Mouse (Mus musculus) limb, embryonic 10.5 days (tissue): Measurements from ENCODE around the gene Pstk. TPM values are rescaled to one million over a fixed set of nuclear protein-coding genes. Genes with fewer than 3 reads are reported as not detected.

Experiments
- DNase-seq: peaks from one replicate; pipeline ENCODE4 v3.0.0-alpha.2; 2017; ENCODE audit warnings: low spot score
- H3K27ac ChIP-seq: fragments of 300-500 bp; sonication (generic); 2 replicates; pipeline ENCODE4 v1.5.1; 2016; ENCODE audit warnings: mild to moderate bottlenecking
- H3K27me3 ChIP-seq: fragments of 300-500 bp; sonication (generic); 2 replicates; pipeline ENCODE4 v1.6.1; 2016; ENCODE audit warnings: low read depth, mild to moderate bottlenecking; ENCODE audit not compliant: poor library complexity, severe bottlenecking
- H3K36me3 ChIP-seq: fragments of 300-500 bp; sonication (generic); 2 replicates; pipeline ENCODE4 v1.6.1; 2016; ENCODE audit warnings: mild to moderate bottlenecking, moderate library complexity
- H3K4me1 ChIP-seq: fragments of 300-500 bp; sonication (generic); 2 replicates; pipeline ENCODE4 v1.6.1; 2016
- H3K4me3 ChIP-seq: fragments of 300-500 bp; sonication (generic); 2 replicates; pipeline ENCODE4 v1.5.1; 2016; ENCODE audit warnings: mild to moderate bottlenecking, moderate library complexity
- H3K9me3 ChIP-seq: fragments of 300-500 bp; sonication (generic); replicated peaks from 2 replicates; pipeline ENCODE4 v1.6.1; 2016; ENCODE audit warnings: mild to moderate bottlenecking
- WGBS: fragments of 180-500 bp; shearing (Covaris S2); methylation state at CpG from one replicate; pipeline ENCODE4 v1.1.7; 2016; 5-methylcytosine and 5-hydroxymethylcytosine counted together
- polyA plus RNA-seq: library from polyadenylated mRNA; unstranded; fragments of >200 nt; fragmentation: Nextera tagmentation; extraction: Ambion mirVana; gene quantifications from 2 replicates; pipeline ENCODE4 v1.2.1, GENCODE M21; 2016

The Pstk gene
- polyA plus RNA-seq: 68.0 and 79.4 TPM in 2 replicates

GRCm38 (mm10) chr7:131370648-131371469, at the start of gene Pstk:
Gene Pstk (plus strand): TSS chr7:131371141.
- Histone ChIP-seq H3K27me3 (no peaks in the 10 kb centered on the region), H3K36me3 (peaks cover 8% of the 10 kb centered on the region), H3K4me1 (peaks cover 16% of the 10 kb centered on the region), H3K27ac (peak within 1 kb of the TSS; percentile 98), H3K9me3 (no peaks in the 10 kb centered on the region), H3K4me3 (peak within 1 kb of the TSS; percentile 85)
- DNase-seq: peak; percentile 95
- 5% methylated on average over 47 of the region's 47 CpGs for WGBS

DNA sequence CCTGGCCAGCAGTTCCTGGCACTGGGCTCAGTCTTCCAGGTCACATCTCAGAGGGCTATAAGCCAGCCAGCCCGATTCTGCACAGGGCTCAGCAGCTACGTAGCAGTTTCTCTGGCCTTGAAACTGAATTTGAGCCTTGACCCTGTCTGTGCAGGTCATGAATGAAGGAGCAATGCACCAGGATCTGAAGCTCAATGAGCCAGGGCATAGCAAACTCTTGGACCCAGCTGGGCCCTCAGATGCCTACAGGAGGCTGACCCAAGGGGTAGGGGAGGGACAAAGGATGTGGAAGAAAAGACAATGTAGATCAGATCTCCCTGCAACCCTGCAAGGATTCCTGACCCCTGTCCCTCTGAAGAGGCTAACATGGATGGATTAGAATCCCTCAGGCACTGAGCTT, 48.7 kb upstream of the Pstk start, which contains the start of gene Cuzd1:
Cuzd1 (minus strand) TSS at position 101 of the 400 bp plus-strand sequence.
- H3K4me1 ChIP-seq: no peaks in the 10 kb centered on the region
- DNase-seq: no peak
- no peaks in the 10 kb centered on the region for H3K36me3 ChIP-seq
- WGBS: 86% methylated on average over 2 of the region's 2 CpGs
- H3K9me3 ChIP-seq: no peaks in the 10 kb centered on the region
- H3K27me3 ChIP-seq: no peaks in the 10 kb centered on the region
- no peak within 1 kb of the TSS for H3K27ac ChIP-seq
- H3K4me3 ChIP-seq: no peak within 1 kb of the TSS

DNA sequence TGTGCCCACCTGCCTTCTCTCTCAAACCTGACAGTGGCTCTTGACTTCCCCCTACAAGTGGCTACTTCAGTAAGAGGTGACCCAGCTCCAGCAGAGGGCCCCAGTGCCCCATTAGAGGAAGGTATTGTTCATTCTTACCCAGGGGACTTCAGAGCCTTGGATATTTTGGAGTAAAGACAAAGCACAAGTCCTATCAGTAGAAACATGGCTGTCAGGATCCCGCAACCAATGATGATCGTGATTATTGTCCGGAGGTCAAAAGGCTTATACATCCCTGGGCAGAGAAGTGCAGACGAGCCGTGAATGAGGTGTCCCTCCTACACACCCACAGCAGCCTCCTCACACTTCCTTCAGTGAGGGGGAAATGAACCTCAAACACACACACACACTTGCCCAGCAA, 43.9 kb upstream of the Pstk start:
- Histone ChIP-seq H3K9me3 (no peaks in the 10 kb centered on the region), H3K27ac (no peak overlapping the region), H3K27me3 (no peaks in the 10 kb centered on the region), H3K36me3 (no peaks in the 10 kb centered on the region), H3K4me1 (no peaks in the 10 kb centered on the region), H3K4me3 (no peak overlapping the region)
- DNase-seq: no peak
- WGBS: 88% methylated on average over 5 of the region's 5 CpGs

- Histone ChIP-seq H3K4me3 (no peak within 1 kb of the TSS), H3K4me1 (no peaks in the 10 kb centered on the region), H3K36me3 (no peaks in the 10 kb centered on the region), H3K9me3 (no peaks in the 10 kb centered on the region), H3K27ac (no peak within 1 kb of the TSS), H3K27me3 (no peaks in the 10 kb centered on the region)
- no peak for DNase-seq
- 91% methylated on average over 5 of the region's 5 CpGs for WGBS
These were observed 41.5 kb upstream of the Pstk start, which contains the start of gene Fam24b for GRCm38 (mm10) chr7:131329416-131329815. Gene Fam24b (minus strand): TSS chr7:131329516.

DNA sequence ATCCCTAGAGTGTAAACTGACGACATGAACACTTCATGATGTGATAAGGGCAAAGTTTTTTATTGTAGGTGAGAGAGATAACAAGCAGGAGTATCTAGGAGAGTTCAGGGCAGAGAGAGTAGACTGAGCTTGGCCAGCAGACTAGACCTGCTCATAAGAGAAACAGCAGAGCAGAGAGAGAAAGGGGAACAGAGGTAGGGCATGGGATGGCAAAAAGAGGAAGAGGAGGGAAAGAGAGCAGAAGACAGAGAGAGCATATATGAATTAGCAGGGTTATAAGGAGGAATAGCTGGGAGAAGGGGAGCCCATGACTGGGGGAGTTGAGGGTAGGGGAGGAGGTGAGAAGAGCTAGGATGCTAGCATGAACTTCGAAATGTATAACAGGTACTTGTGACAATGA, 39.3 kb upstream of the Pstk start:
- WGBS: 75% methylated on average over 2 of the region's 2 CpGs
- H3K4me3 ChIP-seq: no peak overlapping the region
- H3K9me3 ChIP-seq: no peaks in the 10 kb centered on the region
- no peak overlapping the region for H3K27ac ChIP-seq
- DNase-seq: no peak
- no peaks in the 10 kb centered on the region for H3K4me1 ChIP-seq
- no peaks in the 10 kb centered on the region for H3K36me3 ChIP-seq
- no peaks in the 10 kb centered on the region for H3K27me3 ChIP-seq

DNA sequence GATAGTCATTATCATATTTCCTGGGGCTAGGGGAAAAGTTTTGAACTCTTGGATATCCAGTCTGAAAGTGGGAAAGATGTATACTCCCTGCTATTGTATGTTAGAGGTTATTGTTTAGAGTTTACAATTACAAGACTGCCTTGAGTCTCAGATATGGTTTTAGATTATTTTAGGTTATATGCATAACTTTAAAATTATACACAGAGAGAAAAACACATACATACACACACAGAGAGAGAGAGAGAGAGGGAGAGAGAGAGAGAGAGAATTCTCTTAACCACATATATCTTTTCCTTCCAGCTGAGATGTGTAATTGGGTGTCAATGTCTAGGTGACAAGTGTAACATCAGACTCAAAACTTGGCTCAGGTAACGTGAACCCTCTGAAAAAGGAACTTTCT, 37.4 kb upstream of the Pstk start, which contains the start of gene Fam24a:
Fam24a (plus strand) TSS at position 301 of the 400 bp plus-strand sequence.
- WGBS: 54% methylated on average over 1 of the region's 1 CpGs
- no peak within 1 kb of the TSS for H3K27ac ChIP-seq
- no peaks in the 10 kb centered on the region for H3K9me3 ChIP-seq
- no peaks in the 10 kb centered on the region for H3K27me3 ChIP-seq
- no peak for DNase-seq
- H3K4me1 ChIP-seq: no peaks in the 10 kb centered on the region
- H3K4me3 ChIP-seq: no peak within 1 kb of the TSS
- 0 out of 2 replicates have a peak, but pooled peaks cover 4% of the 10 kb centered on the region for H3K36me3 ChIP-seq

GRCm38 (mm10) chr7:131337502-131338068, 33.4 kb upstream of the Pstk start:
- WGBS: 80% methylated on average over 8 of the region's 8 CpGs
- DNase-seq: no peak
- H3K27ac ChIP-seq: no peak overlapping the region
- peaks cover 40% of the 10 kb centered on the region for H3K36me3 ChIP-seq
- no peaks in the 10 kb centered on the region for H3K9me3 ChIP-seq
- no peaks in the 10 kb centered on the region for H3K27me3 ChIP-seq
- no peaks in the 10 kb centered on the region for H3K4me1 ChIP-seq
- H3K4me3 ChIP-seq: no peak overlapping the region

DNA sequence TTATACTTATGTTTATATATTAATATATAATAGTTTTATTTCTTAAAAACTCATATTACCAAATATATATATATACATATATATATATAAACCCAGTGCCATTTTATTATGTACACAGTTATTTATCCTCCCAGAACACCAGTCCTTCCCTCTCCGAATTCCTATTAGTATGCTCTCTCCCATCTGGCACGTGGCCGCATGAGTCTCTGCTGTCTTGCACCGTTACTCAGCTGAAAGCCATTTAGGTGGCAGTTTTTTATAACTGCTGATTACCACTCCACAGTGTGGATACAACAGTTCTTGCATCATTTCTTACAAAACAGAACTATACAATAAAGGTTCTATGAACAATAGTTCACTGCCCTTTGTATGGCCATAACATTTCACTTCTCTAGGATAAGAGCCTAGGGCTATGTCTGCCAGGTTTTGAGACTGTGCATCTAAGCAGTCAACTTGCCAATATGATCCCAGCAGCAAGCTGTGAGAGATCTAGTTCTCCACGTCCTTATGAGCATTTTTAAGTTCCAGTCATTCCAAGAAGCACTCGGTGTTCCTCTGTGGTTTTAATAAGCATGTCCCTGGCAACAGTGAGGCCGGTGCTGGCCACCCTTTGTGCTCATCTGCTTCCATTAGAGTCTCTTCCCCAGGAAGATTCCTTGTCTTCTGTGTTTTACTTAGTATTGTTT, 24.9 kb upstream of the Pstk start:
- 94% methylated on average over 7 of the region's 7 CpGs for WGBS
- Histone ChIP-seq H3K4me3 (no peak overlapping the region), H3K4me1 (no peaks in the 10 kb centered on the region), H3K27me3 (no peaks in the 10 kb centered on the region), H3K36me3 (peaks cover 90% of the 10 kb centered on the region), H3K9me3 (no peaks in the 10 kb centered on the region), H3K27ac (no peak overlapping the region)
- DNase-seq: no peak

GRCm38 (mm10) chr7:131356105-131356504, 14.8 kb upstream of the Pstk start:
- Histone ChIP-seq H3K36me3 (peaks cover 93% of the 10 kb centered on the region), H3K4me1 (peaks cover 2% of the 10 kb centered on the region), H3K4me3 (no peak overlapping the region), H3K27ac (no peak overlapping the region), H3K27me3 (no peaks in the 10 kb centered on the region), H3K9me3 (no peaks in the 10 kb centered on the region)
- 95% methylated on average over 13 of the region's 13 CpGs for WGBS
- DNase-seq: no peak

DNA sequence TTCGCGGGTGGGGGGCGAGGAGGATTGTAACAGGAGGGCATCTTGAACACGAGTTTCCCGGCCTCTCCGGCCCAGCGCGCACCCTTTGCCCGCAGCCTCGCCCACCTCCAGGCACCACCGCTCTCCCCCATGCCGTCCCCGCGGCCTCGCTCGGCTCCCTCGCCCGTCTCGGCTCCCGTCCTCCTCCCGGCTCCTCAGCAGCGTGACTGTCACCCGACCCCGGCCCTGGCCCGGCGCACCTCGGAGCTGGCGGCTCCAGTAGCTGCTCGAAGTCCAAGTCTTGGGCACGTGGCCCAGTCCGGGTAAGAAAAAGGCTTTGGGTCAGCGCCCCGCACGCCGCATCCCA, 8.7 kb upstream of the Pstk start:
- Histone ChIP-seq H3K27ac (peak overlapping the region; percentile 96), H3K4me3 (peak overlapping the region; percentile 89), H3K27me3 (no peaks in the 10 kb centered on the region), H3K4me1 (peaks cover 17% of the 10 kb centered on the region), H3K9me3 (no peaks in the 10 kb centered on the region), H3K36me3 (peaks cover 39% of the 10 kb centered on the region)
- 1% methylated on average over 35 of the region's 35 CpGs for WGBS
- DNase-seq: no peak

DNA sequence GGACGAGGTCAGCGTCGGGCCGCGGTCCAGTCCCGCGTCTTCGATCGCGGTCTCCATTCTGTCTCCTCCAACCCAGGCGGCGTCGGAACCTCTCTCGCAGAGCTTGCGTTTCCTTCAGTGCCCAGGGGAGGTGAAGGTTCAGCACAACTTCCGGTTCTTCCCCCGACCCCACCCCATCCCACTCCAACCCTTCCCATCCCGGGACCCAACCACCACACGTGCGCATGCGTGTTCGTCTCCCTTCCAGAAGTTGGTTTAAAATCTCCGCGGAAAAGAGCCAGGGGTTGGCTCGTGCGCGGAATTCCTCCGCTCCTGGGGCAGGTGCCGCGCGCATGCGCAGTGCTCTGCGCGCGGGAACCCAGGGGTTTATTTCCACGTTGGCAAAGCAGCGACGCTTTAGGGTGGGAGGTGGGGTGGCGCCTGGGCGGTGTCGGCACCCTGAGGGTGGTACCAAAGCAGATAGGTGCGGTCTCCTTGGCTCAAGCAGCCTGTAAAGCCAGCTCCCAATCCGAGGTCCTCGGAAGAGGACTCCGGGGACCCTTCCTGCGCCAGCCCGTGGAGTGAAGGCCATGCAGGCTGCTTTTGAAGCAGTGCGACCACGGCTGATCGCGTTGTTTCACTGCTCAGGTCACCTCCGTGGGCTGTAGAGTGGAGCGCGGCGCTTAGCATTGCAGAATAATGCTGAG, 8.2 kb upstream of the Pstk start, which contains the start of gene 2310057M21Rik:
2310057M21Rik (minus strand) TSS at position 145 of the 686 bp plus-strand sequence.
- Histone ChIP-seq H3K27me3 (no peaks in the 10 kb centered on the region), H3K36me3 (peaks cover 34% of the 10 kb centered on the region), H3K27ac (peak within 1 kb of the TSS; percentile 96), H3K4me1 (peaks cover 17% of the 10 kb centered on the region), H3K4me3 (peak within 1 kb of the TSS; percentile 89), H3K9me3 (no peaks in the 10 kb centered on the region)
- peak; percentile 96 for DNase-seq
- under 1% methylated on average over 55 of the region's 55 CpGs for WGBS

DNA sequence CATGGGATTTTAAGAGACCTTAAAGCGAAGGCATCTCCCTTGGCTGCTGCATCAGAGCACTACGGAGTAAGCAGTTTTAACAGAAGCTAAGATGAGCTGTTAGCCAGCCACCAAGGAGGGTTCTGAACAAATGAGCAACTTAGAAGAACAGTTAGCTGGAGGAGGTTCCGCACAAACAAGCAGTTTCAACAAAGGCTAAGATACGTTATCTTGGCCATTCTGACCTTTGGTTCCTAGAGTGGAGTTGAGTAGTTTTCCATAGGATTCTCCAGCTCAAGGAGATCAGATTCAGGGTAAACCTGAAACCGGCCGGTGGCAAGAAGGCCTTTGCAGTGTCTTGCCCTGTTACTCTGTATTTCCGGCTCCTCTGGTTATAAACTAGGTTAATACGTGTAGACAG, 6.8 kb upstream of the Pstk start:
- no peak for DNase-seq
- H3K27me3 ChIP-seq: no peaks in the 10 kb centered on the region

More for the DNA sequence above, 6.8 kb upstream of the Pstk start:
- Histone ChIP-seq H3K9me3 (no peaks in the 10 kb centered on the region), H3K4me1 (peaks cover 17% of the 10 kb centered on the region), H3K36me3 (peaks cover 20% of the 10 kb centered on the region), H3K27ac (no peak overlapping the region), H3K4me3 (no peak overlapping the region)
- 93% methylated on average over 8 of the region's 8 CpGs for WGBS
